Mouse (Mus musculus) forebrain, postnatal 0 days (tissue): ENCODE measurements around the gene Efhb. TPM values are rescaled to one million over a fixed set of nuclear protein-coding genes. Genes with fewer than 3 reads are reported as not detected.

ENCODE experiments used
- ATAC-seq: fragments of 200-750 bp; cut with Nextera tagmentation; 2 replicates; pipeline ENCODE4 v1.8.0; 2017; ENCODE audit warnings: mild to moderate bottlenecking, moderate library complexity
- DNase-seq: peaks from one replicate; pipeline ENCODE4 v3.0.0-alpha.2; 2015
- H3K27ac ChIP-seq: fragments of 300-500 bp; sonication (generic); 2 replicates; pipeline ENCODE4 v1.5.1; 2014; ENCODE audit warnings: low read depth, mild to moderate bottlenecking, antibody characterized with exemption, low read length, moderate library complexity, mixed read lengths
- H3K27me3 ChIP-seq: fragments of 300-500 bp; sonication (generic); 2 replicates; pipeline ENCODE4 v1.6.1; 2014; ENCODE audit warnings: mild to moderate bottlenecking, low read length, mixed read lengths; ENCODE audit not compliant: insufficient read depth
- H3K36me3 ChIP-seq: fragments of 300-500 bp; sonication (generic); 2 replicates; pipeline ENCODE4 v1.6.1; 2014; ENCODE audit warnings: mild to moderate bottlenecking, moderate library complexity; ENCODE audit not compliant: insufficient read depth
- H3K4me1 ChIP-seq: fragments of 300-500 bp; sonication (generic); 2 replicates; pipeline ENCODE4 v1.6.1; 2014; ENCODE audit warnings: antibody characterized with exemption; ENCODE audit not compliant: insufficient read depth
- H3K4me2 ChIP-seq: fragments of 300-500 bp; sonication (generic); 2 replicates; pipeline ENCODE4 v1.6.1; 2014; ENCODE audit warnings: low read depth, mild to moderate bottlenecking, moderate library complexity
- H3K4me3 ChIP-seq: fragments of 300-500 bp; sonication (generic); 2 replicates; pipeline ENCODE4 v1.5.1; 2014; ENCODE audit warnings: low read depth, low read length, mixed read lengths
- H3K9ac ChIP-seq: fragments of 300-500 bp; sonication (generic); 2 replicates; pipeline ENCODE4 v1.6.1; 2014; ENCODE audit warnings: mild to moderate bottlenecking
- H3K9me3 ChIP-seq: fragments of 300-500 bp; sonication (generic); 2 replicates; pipeline ENCODE4 v1.6.1; 2016; ENCODE audit warnings: low read length
- CTCF ChIP-seq: sonication (generic); IDR thresholded peaks from 2 replicates; pipeline ENCODE4 v1.5.1; 2016; ENCODE audit warnings: antibody characterized with exemption, control low read depth, low read depth
- WGBS: fragments of 180-500 bp; shearing (Covaris S2); extraction: QIAGEN DNeasy Blood & Tissue Kit; methylation state at CpG from one replicate; pipeline ENCODE4 v1.1.7; 2014; 5-methylcytosine and 5-hydroxymethylcytosine counted together
- polyA plus RNA-seq: library from polyadenylated mRNA; unstranded; fragments of >200 nt; fragmentation: Nextera tagmentation; extraction: Ambion mirVana; gene quantifications from 2 replicates; pipeline ENCODE4 v1.2.1, GENCODE M21; 2015
- total RNA-seq: library from RNA; depleted of rRNA; stranded (reverse); fragments of >200 nt; gene quantifications from 2 replicates; pipeline ENCODE4 v1.2.3, GENCODE M21; 2014

The Efhb gene
- total and polyA plus RNA-seq, 2 experiments from 2014 or later = 0.86 to 4.2 TPM

DNA sequence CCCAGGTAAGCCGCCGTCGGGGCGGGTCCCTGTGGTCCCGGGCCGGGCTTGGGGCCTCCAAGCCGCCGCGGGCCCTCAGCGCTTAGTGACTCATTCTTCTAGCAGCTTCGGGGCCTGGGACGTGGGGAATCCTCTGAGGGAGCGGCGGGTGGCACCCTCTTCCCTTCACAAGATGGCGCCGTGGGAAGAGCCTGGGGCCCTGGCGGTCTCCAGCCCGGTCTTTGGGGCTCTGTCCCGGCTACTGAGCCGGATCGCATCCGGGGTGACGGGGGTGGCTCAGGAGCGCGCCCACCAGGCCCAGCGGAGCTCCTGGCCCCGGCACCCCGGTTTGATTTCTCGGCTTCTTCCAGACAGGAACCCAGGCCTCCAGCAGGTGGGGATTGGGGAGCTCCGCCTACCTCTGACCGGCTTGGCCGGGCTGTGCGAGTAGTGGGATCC, 16.5 kb upstream of the Efhb start:
- H3K4me1 ChIP-seq = peaks cover 20% of the 10 kb centered on the region; the same call in 1 of the 2 replicates
- ATAC-seq (peak; percentile 32), DNase-seq (peak; percentile 61)
- H3K27me3 ChIP-seq = no peaks in the 10 kb centered on the region
- no peak for TF ChIP-seq CTCF
- no peaks in the 10 kb centered on the region for H3K9me3 ChIP-seq
- no peaks in the 10 kb centered on the region for H3K36me3 ChIP-seq
- peak overlapping the region; percentile 95 for H3K4me3 ChIP-seq
- peak overlapping the region; percentile 77 for H3K4me2 ChIP-seq
- WGBS = under 1% methylated on average over 33 of the region's 33 CpGs
- H3K9ac ChIP-seq = peak overlapping the region; percentile 94
- peak overlapping the region; percentile 99 for H3K27ac ChIP-seq

DNA sequence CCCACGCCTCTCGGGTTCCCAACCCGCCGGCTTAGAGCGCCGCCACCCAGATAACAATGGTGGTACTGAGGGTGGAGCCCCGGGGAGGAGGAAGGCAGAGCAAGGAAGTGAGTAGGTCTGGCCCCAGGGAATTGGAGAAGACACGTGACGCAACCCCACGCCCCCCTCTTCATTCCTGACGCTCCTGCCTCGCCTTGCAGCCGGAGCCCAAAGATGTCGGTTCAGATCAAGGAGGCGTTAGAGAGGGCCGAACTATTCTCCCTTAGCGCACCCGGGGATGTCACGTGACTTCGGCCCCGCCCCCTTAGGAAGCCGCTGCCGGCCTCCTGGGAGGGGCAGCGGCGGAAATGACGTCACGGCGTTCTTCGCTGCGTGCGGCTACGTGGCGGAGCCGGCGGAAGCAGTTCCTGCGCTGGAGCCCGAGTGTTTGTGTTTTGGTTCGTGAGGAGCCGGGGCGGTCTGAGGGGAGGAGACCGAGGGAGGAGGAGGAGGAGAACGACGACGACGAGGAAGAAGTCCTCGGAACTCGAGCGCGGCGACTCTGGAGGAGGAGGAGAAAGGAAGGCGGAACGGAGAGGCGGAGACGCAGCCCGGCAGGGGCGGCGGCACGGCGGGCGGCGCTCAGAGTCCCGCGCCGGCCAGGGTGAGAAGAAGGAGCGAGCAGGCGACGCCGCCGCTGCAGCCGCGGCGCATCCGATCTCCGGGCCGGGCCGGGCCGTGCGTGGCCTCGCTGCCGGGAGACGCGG, 15.9 kb upstream of the Efhb start, which contains the start of gene Rab5a:
Gene Rab5a, plus strand, starts transcription at position 377 of the 746 bp plus-strand sequence.
- Histone ChIP-seq H3K4me2 (peak within 1 kb of the TSS; percentile 77), H3K9ac (peak within 1 kb of the TSS; percentile 94), H3K27me3 (no peaks in the 10 kb centered on the region), H3K36me3 (no peaks in the 10 kb centered on the region), H3K9me3 (no peaks in the 10 kb centered on the region), H3K4me1 (peaks cover 20% of the 10 kb centered on the region; the same call in 1 of the 2 replicates), H3K4me3 (peak within 1 kb of the TSS; percentile 95), H3K27ac (peak within 1 kb of the TSS; percentile 99)
- WGBS = 3% methylated on average over 78 of the region's 82 CpGs
- TF ChIP-seq CTCF = peak; percentile 62
- ATAC-seq = peak; percentile 97
- peak; percentile 100 for DNase-seq

DNA sequence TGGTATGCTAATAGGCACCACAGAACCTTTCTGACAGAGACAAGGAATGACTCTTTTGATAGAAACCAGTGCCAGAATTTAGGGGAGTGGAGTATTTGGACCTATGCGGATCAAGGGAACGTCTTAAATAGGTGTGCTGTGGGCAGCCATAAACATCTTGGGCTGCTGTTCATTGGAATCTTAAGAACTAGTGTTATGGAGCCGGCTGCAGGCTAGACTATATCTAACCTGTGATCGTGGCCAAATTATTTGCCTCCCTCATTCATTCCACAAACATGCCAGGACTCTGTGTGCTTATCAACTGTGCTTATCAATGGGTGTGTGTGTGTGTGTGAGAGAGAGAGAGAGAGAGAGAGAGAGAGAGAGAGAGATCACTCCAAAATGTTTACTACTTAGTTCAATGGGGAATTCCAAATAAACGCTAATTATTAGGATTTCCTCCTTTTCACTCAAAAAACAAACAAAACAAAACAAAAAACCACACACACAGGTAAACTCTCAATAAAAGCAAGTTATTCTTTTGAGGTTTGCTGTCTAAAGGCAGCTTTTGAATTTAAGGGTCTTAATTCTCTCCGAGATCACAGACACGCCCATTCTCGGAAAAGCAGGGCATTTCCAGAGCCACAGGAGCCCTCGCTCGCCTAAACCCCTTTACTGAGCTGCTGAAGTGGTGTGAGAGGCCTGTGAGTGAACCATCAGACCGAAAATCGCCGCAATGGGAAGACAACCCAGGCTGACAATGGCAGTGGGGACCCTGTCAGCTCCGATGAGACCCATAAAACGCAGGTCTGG, 15.1 kb upstream of the Efhb start:
- no peak for DNase-seq
- WGBS = 6% methylated on average over 15 of the region's 15 CpGs
- peak overlapping the region; percentile 94 for H3K9ac ChIP-seq
- peaks cover 20% of the 10 kb centered on the region; the same call in 1 of the 2 replicates for H3K4me1 ChIP-seq
- H3K9me3 ChIP-seq = no peaks in the 10 kb centered on the region
- no peaks in the 10 kb centered on the region for H3K36me3 ChIP-seq
- no peak for TF ChIP-seq CTCF
- H3K27me3 ChIP-seq = no peaks in the 10 kb centered on the region
- ATAC-seq = peak; percentile 54
- H3K4me2 ChIP-seq = peak overlapping the region; percentile 77
- H3K4me3 ChIP-seq = peak overlapping the region; percentile 95
- peak overlapping the region; percentile 99 for H3K27ac ChIP-seq

DNA sequence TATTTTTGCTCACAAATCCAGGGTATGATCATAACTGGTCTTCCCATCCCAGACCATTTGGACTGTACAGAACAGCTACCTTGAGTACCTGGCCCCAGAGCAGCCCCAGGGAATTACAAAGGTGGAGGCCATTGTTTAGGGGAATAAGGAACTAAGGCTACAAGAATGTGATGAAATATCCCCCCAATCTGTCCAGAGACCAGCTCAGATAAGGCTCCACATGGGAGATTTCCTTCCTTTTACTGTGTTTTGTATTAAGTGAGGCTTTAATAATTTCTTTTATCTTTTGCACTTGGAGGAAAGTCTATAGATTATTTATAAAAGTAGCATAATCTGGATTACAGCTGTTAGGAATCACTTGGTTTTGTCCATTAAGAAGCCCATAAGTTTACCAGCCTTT, 5.6 kb upstream of the Efhb start:
- Histone ChIP-seq H3K9ac (no peak overlapping the region), H3K4me2 (no peak overlapping the region), H3K27ac (no peak overlapping the region), H3K27me3 (no peaks in the 10 kb centered on the region), H3K4me3 (no peak overlapping the region), H3K9me3 (no peaks in the 10 kb centered on the region), H3K4me1 (no peaks in the 10 kb centered on the region), H3K36me3 (no peaks in the 10 kb centered on the region)
- TF ChIP-seq CTCF = no peak
- ATAC-seq (no peak), DNase-seq (no peak)

DNA sequence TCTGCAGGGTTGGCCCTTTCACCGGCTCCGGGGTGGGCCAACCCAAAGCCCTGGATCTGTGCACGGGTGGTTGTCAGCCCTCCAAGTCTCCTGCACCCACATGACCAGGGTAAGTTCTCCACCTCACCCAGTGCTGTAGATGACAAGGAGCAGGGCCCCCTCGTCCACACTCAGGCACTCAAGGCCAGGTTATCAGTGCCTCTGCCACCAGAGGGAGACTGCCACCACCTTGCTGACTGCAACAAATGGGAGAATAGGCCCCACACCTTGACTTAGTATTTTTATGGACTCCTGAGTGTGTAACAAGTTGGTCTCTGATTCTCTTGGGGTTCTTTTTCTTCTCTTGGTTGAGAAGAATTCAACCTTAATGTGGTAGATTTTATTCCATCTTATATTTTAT, 2.4 kb upstream of the Efhb start:
- ATAC-seq = no peak
- Histone ChIP-seq H3K4me1 (no peaks in the 10 kb centered on the region), H3K36me3 (no peaks in the 10 kb centered on the region), H3K4me3 (no peak overlapping the region), H3K4me2 (no peak overlapping the region), H3K27ac (no peak overlapping the region), H3K9me3 (no peaks in the 10 kb centered on the region), H3K27me3 (no peaks in the 10 kb centered on the region), H3K9ac (no peak overlapping the region)
- 65% methylated on average over 4 of the region's 4 CpGs for WGBS
- peak; percentile 28; the same call in 1 of the 2 replicates for TF ChIP-seq CTCF
- DNase-seq = no peak

DNA sequence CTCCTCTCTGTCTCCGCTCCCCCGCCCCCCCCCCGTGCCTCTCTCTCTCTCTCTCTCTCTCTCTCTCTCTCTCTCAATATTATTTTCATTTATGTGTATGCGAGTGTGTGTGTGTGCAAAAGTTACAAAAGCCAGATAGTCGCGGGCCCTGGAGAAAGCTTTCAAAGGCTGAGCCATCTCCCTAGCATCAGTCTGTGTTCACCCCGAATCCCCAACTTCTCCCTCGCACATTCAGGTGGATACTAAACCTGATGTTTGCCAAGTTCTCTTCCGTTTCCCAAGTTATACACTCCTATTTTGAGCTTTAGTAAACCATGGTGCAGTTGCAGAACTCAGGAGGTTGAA, 347 bp upstream of the Efhb start:
- WGBS = 11% methylated on average over 7 of the region's 9 CpGs
- peak overlapping the region; percentile 43; the same call in 1 of the 2 replicates for H3K9ac ChIP-seq
- H3K27ac ChIP-seq = no peak overlapping the region
- no peaks in the 10 kb centered on the region for H3K27me3 ChIP-seq
- H3K9me3 ChIP-seq = no peaks in the 10 kb centered on the region
- H3K4me1 ChIP-seq = no peaks in the 10 kb centered on the region
- no peaks in the 10 kb centered on the region for H3K36me3 ChIP-seq
- H3K4me2 ChIP-seq = peak overlapping the region; percentile 70
- peak overlapping the region; percentile 42 for H3K4me3 ChIP-seq
- ATAC-seq (peak; percentile 63; the same call in 1 of the 2 replicates), DNase-seq (peak; percentile 21)
- no peak for TF ChIP-seq CTCF

DNA sequence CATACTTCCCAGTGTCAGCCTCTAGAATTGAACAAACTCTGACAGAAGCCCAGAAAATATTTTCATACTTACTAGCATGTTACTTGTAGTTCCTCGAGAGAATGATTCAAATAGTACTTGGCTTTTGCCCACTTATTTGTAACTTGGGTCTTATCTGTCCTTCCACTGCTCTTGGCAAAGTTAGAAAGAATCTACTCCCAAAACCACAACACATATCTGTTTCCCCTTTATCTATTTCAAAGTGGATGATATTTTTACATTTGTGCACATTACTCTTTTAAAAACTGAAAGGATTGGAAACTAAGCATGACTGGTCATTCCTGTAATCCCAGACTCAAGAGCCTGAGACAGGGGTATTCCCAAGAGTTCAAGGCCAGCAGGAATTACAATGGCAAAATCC, 6.4 kb downstream of the Efhb start:
- ATAC-seq (no peak), DNase-seq (no peak)
- no peaks in the 10 kb centered on the region for H3K27me3 ChIP-seq
- no peak overlapping the region for H3K9ac ChIP-seq
- H3K4me1 ChIP-seq = no peaks in the 10 kb centered on the region
- no peak overlapping the region for H3K4me2 ChIP-seq
- H3K9me3 ChIP-seq = no peaks in the 10 kb centered on the region; the same call in 1 of the 2 replicates
- TF ChIP-seq CTCF = no peak
- no peak overlapping the region for H3K27ac ChIP-seq
- H3K36me3 ChIP-seq = no peaks in the 10 kb centered on the region
- no peak overlapping the region for H3K4me3 ChIP-seq
- WGBS = 66% methylated on average over 1 of the region's 1 CpGs
